Mouse (Mus musculus) kidney, postnatal 14 days (tissue): ENCODE results near the gene 2010300C02Rik.
A peak's percentile ranks its signal among the peaks of the same experiment; 100 is the strongest.
"Not testable (repeated sequence)": the region's sequence is repeated elsewhere in the genome, so short reads cannot be mapped to it uniquely, and the experiment has no call there.

Experiments
- DNase-seq: peaks from one replicate; pipeline ENCODE4 v3.0.0; 2022; ENCODE audit warnings: mixed read lengths

Gene 2010300C02Rik

GRCm38 (mm10) chr1:37619542-37619941, 100.3 kb downstream of the 2010300C02Rik start:
- no peak for DNase-seq

- DNase-seq: no peak
These were observed 102.8 kb downstream of the 2010300C02Rik start for GRCm38 (mm10) chr1:37617047-37617446.

DNA sequence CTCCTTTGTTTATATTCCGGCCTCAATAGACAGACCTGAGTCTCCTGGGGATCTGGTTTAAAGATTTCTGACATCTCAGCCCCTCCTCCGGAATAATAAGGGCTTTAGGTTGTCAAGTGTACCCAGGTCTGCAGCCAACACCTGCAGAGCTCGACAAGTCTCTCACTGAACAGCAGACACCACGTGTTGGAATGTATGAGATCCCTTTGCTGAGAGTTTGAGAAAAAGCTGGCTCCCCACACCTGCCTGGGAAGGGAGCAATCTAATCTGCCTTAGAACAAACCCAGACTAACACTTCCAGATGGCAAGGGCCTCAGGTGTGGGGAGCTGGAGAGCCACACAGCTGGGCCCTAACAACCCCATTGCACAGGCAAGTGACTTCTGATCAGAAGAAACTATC, 103.3 kb downstream of the 2010300C02Rik start:
- no peak for DNase-seq

DNA sequence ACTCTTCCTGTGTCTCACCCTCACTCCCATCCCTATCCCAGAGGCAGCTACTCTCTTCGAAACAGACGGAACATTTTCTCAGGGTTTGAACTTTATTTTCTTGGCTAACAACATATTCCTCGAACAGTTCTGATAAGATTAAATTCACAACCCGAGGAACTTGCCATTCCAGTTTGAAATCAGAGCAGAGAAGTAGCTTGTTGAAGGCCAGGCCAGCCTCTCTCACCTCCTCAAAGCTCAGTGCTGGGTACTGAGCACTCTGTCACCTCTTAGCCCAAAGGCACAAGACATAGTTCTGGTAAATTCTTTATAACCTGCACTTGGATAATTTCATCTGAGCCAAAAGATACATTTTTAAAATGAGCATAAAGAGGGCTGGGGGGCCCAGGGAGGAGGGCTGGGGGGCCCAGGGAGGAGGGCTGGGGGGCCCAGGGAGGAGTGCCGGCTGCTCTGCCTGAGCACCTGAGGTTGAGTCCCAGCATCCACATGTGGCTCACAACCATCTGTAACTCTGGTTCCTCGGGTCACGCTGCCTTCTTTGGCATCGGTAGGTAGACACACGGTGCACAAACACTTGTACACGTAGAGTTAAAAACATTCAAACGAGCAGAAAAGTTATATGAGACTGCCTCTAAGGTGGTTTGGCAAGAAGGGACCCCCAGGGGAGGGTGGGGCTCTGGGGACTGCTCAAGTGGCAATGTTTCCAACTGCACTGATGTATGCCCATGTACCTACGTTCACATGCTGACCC, 104.4 kb downstream of the 2010300C02Rik start:
- DNase-seq: no peak

- no peak for DNase-seq
These were observed 105.0 kb downstream of the 2010300C02Rik start for GRCm38 (mm10) chr1:37614836-37615235.

DNA sequence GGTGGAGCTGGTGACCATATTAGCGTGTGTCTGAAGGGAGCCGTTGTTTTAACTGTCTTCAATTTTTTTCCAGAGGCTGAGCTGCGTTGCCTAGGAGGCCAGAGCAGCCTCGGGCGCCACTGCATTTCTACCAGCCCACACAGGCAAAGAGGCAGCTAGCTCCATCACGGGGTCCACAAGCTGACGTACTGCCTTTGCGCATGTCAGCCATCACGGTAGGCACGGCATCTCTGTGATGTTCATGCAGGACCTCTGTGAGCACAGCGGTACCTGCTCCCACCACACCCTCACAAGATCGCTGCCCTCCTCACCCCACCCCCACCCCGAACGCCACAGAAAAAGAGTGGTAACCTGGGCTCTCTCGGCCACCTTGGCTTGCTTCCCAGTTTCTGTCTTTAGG, 105.8 kb downstream of the 2010300C02Rik start:
- DNase-seq: no peak

DNA sequence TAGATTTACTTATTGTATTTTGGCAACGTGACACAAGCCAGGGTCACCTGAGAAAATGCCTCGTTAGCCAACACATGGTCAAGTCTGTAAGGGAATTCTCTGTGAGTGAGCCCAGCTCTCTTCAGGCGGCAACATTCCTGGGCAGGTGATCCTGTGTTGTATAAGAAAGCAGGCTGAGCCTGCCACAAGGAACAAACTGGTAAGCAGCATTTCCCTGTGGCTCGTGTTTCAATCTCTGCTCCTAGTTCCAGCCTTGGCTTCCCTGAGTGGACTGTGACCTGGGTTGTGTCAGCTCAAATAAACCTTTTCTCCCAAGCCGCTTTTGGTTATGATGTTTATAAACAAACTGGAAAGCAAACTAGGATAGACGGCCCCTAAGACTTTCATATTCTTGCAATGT, 108.9 kb downstream of the 2010300C02Rik start:
- no peak for DNase-seq

DNA sequence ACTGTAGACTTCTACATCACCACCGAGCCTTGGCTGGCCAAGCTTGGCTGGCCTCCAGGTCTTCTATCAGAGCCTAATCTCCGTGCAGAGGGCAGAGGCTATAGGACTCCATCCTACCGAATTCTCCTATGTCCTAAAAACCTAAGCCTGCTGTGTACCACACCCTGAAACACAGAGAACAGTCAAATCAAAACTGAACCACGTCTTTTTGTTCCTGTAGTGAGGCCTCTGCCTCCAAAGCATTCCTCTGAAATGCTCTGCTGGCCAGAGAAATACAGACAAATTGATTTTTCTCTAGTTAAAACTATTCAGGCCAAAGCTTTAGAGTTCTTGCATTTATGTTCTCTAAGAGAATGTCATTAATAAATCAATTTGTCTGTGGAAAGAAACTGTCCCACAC, 109.6 kb downstream of the 2010300C02Rik start:
- no peak for DNase-seq

- not testable (repeated sequence) for DNase-seq
These were observed 114.2 kb downstream of the 2010300C02Rik start for GRCm38 (mm10) chr1:37605694-37606093.

DNA sequence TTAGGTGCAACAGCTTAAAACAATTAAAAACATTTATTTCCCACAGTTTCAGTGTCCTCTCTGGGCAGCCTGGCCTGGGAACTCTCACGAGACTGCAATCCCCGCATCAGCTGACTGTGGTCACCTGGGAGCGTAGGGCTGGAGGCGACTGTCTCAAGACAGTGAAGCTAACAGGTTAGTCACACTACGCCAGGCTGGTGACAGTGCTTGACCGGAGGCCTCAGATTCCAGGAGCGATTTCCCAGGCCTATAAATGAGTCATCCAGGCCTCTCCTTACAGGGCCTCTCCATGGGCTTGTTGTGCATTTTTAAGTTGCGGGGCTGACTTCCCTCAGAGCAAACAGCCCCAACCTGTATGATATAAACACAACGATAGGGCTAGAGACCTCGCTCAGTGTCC, 116.7 kb downstream of the 2010300C02Rik start:
- DNase-seq: no peak

- DNase-seq: no peak
These were observed 117.6 kb downstream of the 2010300C02Rik start for GRCm38 (mm10) chr1:37602268-37602667.

- no peak for DNase-seq
These were observed 118.4 kb downstream of the 2010300C02Rik start for GRCm38 (mm10) chr1:37601461-37601860.

DNA sequence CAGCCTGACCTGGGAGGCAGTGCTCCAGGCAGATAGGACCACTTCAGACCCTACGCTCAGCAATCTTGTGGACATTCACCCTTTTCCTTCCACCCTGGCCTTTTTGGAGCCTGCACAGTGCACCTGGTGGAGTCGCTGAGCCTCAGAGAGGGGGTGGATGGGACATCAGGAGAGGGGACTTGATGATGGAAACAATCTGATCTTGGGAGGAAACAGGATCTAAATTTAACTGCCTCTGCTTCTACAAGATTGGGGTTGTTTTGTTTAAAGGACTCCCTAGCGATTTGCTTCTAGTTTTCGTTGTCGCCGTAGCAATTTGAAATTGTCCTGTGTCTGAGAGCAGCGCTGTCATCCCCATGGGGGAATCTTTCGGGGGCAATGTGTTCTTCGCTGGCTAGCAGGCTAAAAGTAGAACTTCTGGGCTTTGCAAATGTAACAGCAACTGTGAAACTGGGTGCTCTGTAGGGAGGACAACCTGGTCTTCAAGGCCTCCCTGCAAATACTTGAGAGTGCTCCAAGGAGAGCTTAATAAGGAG, 119.2 kb downstream of the 2010300C02Rik start:
- DNase-seq: no peak

- no peak for DNase-seq
These were observed 120.9 kb downstream of the 2010300C02Rik start for GRCm38 (mm10) chr1:37598986-37599385.

GRCm38 (mm10) chr1:37594812-37595211, 125.1 kb downstream of the 2010300C02Rik start:
- not testable (repeated sequence) for DNase-seq

DNA sequence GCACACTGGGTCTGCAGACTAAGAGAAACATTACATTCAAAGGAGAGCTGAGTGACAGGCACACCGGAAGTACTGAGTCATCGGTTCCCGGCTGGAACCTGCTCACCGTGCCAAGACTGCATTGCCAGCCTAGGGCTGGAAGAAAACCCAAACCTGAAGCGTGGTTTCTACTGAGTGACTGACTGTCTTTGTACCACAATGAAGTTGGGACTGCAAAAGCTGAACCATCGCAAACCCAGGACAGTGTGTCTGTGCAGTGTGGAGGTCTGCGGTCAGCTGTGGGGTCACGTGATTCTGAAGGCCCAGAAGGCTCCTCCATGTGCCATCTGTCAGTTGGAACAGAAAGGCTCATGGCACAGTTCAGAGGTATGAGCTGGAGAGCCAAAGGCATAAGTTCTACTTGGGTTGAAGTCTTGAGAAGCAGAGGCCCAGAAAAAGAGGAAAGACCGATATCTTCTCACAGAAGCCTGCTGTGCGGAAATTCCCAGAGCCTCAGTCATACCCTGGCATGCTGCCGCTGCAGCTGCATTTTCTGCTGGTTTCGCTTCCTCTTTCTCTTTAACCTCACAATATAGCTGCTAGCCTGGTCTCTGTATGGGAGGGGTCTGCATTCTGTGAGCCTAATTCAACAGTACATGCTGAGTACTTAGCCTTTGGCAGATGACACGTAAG, 133.9 kb downstream of the 2010300C02Rik start:
- peak; percentile 34 for DNase-seq

GRCm38 (mm10) chr1:37583795-37584464, 136.0 kb downstream of the 2010300C02Rik start:
- no peak for DNase-seq

GRCm38 (mm10) chr1:37583167-37583566, 136.7 kb downstream of the 2010300C02Rik start:
- DNase-seq: no peak

- no peak for DNase-seq
These were observed 140.2 kb downstream of the 2010300C02Rik start for GRCm38 (mm10) chr1:37579686-37580085.

- DNase-seq: no peak
These were observed 147.2 kb downstream of the 2010300C02Rik start for GRCm38 (mm10) chr1:37572528-37573272.

DNA sequence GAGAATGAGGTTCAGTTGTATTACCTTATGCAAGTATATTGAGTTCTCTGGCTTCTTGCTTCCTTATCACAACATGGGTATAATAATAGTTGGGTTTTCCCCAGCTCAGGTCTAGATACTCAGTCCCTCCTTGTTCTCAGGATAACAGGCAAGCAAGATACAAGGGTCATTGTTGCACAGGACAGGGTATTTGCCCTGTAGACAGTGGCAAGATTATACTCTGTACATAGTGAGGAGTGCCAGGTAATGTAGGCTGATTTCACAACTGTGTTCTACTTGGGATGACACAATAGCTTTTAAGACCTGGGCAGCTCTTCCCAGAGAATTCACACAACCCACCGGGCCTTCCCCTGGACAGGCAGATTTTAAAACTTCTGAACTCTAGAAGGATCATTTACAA, 151.5 kb downstream of the 2010300C02Rik start:
- no peak for DNase-seq

DNA sequence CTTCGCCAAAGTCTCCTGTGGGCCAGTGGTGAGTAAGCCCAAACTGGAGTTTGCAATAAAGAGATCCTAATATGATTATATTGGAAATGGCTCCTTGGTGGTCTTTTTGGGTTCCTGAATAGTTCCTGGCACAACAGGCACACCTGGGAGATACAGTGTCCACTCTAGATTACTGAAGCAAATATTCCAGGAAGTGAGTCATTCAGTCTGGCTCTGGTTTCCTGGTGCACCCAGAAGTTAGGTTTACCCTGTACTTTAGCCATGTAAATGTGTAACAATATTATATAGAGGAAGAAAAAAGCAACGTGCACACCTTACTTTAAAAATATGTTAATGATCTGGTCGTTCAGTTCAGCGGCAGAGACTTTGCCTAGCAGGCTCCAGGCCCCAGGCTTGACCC, 153.1 kb downstream of the 2010300C02Rik start:
- no peak for DNase-seq

DNA sequence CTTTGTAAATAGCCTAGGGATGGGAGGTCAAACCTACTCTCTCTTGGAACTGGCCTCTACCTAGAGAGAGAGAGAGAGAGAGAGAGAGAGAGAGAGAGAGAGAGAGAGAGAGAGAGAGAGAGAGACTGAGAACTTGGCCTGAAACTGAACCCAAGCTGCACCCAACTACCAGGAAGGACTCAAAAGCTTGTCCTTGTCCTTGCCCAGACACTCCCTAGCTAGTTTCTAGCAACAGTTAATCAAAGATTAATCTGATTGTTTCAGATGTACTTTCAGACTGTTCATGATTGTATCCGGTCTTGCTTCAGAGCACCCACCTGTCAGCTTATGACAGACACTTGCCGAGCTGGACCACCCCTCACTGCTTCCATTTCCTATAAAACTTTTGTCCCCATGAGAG, 153.5 kb downstream of the 2010300C02Rik start:
- no peak for DNase-seq
